Mouse (Mus musculus) ovary, postnatal 36 days (tissue): ENCODE results near the gene Gm21958.

Experiments used
- DNase-seq: peaks from one replicate; pipeline ENCODE4 v3.0.0; 2022; ENCODE audit warnings: low spot score, mixed read lengths

Gm21958 gene

DNA sequence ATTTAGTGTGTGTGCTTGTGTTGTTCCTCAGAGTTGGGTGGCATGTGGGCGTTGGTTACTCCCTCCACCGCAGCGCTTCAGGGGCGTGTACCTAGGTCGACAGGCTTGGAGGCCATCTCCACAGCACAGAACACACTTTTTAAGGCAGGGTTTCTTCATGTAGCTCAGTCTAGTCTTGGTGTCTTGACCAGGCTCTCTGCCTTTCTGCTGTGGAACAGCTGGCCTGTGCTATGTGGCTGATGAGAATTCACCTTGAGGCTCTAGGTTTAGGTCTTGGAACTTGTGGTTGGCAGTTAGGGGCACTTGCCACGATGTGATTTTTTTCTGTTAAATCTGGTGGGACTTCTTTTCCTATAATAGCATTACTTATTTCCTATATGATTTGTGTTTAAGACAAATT, at the start of gene Gm21958:
TSS of gene Gm21958 (minus strand) at position 101 of the 400 bp plus-strand sequence.
- no peak for DNase-seq

GRCm38 (mm10) chr3:54761258-54761657, 47.1 kb upstream of the Gm21958 start:
- no peak for DNase-seq

GRCm38 (mm10) chr3:54760321-54761115, 46.4 kb upstream of the Gm21958 start:
- no peak for DNase-seq

GRCm38 (mm10) chr3:54759211-54759610, 45.1 kb upstream of the Gm21958 start:
- DNase-seq = no peak

DNA sequence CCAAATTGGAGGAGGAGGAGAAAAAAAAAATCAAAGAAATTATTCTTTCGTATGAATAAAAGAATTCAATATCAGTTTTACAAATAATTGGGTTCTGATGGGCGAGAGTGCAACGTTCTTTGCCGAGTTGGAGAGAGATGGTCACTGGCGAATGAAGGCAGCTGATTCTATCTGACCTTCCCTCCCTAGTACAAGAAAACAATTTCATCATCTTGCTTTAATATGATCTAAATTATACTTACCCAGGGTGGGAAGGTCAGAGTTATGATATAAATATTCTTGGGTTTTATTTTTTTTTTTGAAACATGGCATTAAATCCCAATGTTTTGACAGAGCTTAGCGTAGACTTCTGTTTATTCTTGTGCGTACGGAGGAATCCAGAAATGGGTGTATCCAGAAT, 43.3 kb upstream of the Gm21958 start:
- no peak for DNase-seq

DNA sequence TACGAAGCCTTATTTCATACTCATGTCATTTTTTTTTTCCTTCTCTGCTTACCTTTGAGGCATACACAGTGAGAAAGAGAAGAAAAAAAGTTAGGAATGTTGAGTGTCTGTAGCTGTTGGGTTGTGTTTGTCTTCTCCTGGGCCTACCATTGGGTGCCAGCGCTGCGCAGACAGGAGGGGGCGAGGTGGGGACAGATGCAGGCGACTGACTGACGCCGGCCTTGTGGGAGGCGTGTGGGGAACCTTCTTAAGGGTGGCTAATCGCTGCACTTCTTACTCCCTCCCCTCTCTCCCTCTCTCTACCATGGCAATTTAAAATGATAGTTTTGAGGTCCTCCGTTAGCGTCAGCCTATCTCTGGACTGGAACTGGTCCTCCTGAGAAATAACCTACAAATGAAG, 41.9 kb upstream of the Gm21958 start:
- peak; percentile 56 for DNase-seq

DNA sequence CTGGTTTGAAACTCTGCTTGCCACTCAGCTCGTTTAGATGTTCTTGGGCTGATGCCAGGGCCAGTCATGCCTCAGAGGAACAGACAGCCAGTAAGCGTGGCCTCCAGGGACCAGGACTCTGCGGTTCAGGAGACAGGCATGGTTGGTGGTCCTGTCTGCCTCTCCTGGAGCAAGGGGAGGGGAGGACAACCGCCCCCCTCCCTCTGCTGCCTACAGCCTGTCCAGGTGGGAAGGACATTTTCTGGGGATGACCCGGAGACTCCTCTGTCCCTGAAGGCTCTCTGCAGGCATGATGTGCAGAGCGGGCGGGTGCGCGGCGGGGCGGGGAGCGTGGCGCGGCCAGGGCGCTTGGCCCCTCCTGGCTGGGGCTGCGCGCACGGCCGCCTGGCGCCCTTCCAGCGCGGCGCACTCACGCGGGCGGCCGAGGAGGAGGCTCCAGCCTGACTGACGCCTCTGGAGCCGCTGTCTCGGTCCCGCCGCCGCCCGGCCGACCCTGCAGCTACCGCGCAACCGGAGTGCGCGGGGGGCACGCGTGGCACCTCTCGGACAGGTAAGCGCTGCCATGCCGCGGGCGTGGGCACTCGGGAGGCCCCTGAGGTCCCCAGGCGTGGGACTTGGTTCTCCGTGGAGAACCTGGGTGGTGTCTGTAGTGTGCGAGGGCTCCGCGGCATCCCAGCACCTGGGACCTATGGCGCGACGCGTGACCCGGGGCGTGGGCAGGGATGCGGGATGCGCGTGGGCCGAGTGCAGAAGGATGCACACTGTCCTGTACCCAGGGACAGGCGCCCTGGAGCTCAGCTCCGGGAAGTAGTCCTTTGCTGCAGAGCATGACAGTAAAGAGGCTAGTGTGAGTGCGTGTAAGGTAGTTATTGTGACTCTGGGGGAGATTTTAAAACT, 41.2 kb upstream of the Gm21958 start, which contains the start of gene Smad9:
TSS of gene Smad9 (plus strand) at position 438 of the 897 bp plus-strand sequence.
- peak; percentile 76 for DNase-seq

DNA sequence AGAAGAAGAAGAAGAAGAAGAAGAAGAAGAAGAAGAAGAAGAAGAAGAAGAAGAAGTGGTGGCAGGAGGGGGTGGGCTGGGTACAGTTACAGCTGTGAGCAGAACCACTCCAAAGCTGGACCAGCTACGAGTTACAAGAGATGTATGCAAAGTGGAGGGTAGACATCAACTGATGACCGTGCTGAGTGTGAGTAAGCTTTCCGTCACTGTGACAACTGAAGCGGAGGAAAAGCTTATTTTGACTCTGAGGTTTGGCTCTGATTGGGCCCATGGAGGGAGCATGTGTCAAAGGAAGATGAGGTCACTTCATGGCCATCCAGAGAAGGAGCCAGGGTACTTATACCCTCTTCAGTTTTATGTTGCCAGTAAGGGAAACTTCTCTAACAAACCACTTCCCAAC, 39.3 kb upstream of the Gm21958 start:
- DNase-seq = no peak

DNA sequence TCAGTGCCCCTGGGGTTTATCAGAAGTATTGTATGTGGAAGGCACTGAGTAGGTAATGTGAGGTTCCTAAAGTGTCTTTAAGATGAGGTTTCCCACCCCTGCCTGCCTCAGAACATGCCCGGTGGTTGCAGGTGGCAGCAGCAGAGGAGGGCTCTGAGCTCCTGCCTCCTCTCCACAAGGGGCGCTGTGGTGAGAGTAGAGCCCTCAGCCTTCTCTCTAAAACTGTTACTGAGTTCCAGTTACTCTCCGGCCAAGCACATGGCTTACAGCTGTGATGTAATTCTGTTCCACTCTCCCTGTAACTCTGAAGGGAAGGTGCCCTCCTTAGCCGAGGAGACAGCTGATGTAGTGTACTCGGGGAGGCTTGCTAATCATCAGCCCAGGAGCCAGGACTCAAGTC, 31.6 kb upstream of the Gm21958 start:
- DNase-seq = peak; percentile 27

DNA sequence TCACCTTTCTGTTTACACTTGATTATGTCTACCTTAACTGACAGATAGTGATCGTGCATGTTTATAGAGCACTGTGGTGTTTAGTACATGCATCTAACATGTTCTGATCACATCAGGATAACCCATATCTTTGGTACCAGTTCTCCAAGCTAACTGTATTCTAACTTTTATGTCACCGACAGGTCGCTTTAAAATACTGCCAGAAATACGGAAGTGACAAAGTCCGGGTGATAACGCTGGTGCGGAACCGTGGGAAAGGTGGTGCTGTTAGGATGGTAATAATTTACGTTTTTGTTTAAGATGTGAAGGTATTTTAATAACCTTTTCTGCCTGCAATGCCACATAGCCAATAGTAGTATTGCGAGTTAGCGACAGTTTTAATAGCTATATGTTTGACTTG, 27.8 kb upstream of the Gm21958 start:
- DNase-seq = no peak

DNA sequence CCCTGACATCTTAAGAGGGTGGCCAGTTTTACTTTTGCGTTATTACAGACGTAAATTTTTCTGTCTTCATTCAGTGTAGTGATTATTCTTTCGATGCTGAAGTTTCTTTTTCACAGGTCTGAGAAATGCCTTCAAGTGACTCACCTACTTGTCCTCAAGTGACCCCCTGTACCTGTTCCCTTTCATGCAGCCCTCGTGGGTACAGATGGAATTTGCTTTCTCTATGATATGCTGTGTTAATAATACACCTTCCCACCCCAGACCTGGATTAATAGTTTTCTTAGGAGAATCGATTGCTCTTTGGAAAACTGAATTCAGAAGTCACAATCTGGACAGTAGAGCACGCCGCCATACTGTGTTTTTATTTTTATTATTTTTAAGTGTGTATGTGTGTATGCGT, 23.2 kb upstream of the Gm21958 start:
- DNase-seq = no peak

DNA sequence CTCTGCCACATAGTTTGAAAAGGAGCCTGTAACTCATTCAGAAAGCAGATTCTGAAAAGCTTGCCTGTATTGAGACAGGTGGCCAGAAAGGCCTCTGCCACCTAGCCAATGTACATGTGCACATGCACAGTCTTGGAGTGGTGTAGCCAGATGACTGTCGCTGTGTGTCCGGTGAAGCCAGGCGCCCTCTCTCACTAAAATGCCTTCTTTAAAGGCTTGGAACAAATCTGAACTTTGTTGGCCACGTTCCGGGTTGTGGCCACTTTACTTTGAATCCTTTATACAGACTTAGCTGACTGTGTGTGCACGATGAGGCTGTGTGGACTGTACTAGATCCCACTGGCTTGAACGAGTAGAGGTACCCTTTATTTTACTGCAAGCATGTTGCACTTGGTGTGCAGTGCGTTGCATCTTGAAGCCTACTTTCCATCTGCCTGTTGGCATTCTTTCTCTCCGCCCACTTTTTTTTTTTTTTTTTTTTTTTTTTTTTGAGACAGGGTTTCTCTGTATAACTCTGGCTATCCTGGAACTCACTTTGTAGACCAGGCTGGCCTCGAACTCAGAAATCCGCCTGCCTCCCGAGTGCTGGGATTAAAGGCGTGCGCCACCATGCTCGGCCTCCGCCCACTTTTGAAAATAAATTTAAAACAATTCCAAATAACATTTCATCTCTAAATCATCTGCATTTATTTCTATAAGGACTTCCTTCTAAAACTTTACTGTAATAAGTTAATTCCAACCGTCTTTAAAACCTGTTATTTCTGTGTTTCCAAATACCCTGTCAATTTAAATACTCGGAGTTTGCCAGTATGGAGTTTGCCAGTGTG, 22.2 kb upstream of the Gm21958 start:
- DNase-seq = peak; percentile 19

DNA sequence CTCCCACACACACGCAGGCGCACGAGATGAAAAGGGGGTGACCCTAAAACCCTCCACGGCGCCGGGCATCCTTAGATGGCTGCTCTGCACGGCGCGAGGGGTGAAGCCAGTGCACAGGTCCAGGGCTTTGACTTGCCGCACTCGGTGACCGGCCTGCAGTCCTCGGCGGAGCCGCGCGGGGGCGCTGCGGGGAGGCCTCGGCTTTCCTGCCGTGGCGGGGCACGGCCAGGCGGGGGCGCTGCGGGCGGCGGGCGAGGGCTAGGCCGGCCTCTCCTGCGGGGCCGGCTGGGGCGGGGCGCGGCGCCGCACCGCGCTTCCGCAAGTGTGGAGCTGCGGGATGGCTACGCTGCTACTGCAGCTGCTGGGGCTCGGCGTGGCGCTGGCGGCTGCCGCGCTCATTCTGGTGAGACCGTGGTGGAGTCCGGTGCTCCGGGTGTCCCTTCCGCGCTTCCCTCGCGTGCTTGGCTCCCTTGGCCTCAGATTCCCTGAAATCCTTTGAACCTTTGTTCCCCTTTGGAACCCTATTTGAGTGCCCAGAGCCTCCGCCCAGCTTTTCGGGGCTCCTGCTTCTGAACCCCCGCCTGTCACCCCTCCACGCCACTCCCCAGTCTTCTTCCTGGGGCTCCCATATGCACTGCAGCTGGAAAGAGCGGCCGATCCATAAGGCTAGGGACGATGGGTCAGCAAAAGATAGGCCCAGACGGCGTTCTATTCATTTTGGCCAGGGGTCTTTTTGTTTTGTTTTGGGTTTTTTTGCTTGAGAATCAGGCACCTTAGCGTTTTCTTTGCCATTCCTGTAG, 21.3 kb upstream of the Gm21958 start, which contains the start of the genes Exosc8 and Alg5:
TSS of gene Exosc8 (minus strand) at position 147 of the 800 bp plus-strand sequence.
TSS of gene Alg5 (plus strand) at position 293 of the 800 bp plus-strand sequence.
- DNase-seq = peak; percentile 93

DNA sequence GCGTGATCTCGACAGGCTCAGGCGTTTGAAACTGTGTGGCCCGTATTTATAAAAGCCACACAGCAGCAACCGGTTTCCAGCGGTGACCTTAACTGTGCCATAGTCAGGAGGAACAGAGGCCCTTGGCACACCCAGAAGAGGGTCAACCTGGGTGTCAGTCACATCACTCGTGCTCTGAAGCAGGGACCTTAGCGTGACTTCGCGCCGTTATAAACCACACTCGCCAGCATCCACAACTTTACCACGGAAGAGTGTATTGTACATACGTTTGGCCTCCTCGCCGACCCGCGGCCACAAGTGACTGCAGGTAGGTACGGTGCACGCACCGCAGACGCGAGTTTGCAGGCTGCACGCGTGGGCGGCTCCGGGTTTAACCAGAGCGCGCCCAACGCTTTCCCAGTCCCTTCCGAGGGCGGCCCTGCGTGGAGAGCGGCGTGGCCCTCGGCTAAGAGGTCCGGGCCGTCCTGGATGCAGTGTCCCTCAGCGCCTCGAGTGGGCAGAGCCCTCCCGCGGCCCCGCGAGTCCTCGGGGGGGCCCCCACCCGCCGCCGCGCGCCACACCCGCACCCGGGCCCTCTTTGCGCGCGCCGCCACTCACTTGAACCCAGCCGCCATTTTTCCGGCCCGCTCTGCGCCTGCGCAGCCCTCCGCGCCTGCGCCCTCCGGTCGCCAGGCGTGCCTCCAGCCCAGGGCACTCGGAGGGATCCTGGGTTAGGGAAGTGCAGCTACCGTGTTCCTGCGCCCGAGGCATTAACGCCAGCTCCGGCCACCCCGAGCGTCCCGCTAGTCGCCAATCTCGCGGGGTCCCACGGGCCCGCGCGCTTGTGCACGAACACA, 20.5 kb upstream of the Gm21958 start:
- DNase-seq = peak; percentile 91

GRCm38 (mm10) chr3:54732371-54732770, 18.2 kb upstream of the Gm21958 start:
- no peak for DNase-seq

DNA sequence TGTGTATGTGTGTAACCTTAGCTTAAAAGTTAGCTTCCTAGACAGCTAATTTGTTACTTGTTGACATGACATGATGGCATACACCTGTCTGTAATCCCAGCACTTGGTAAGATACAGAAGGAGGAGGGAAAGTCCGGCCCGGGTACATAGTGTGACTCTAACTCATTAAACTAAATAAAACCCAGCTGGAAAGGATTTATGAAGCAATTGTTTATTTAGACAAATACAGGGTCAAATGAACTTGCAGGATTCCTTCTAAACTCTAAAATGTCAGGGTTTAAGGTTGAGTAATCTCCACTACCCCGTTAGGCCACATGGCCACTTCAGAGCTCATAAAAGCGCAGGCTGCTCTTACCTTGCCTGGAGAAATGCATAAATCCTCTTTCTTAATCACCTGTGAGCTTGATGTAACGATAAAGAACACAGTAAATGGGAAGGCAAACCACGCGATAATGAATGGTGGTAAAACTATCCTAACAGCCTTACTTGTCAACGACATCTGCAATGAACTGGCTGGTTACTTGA, 17.5 kb upstream of the Gm21958 start:
- DNase-seq = no peak

DNA sequence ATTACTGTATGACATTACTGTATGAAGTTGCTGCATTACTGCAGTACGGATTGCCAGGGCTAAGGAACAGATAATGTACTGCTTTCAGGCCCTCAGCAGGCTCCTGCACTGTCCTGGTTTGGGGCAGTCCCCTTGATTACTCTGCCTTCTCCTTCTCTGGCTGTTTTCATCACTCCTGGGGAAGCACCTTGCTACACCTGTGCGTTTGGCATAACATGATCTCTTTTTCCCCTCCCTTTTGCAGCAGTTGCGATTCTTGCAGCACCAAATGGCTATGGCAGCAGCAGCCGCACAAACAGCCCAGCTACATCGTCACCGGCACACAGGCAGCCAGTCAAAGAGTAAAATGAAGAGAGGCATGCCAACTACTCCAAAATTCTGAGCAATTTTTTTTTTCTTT, 13.9 kb upstream of the Gm21958 start:
- no peak for DNase-seq

DNA sequence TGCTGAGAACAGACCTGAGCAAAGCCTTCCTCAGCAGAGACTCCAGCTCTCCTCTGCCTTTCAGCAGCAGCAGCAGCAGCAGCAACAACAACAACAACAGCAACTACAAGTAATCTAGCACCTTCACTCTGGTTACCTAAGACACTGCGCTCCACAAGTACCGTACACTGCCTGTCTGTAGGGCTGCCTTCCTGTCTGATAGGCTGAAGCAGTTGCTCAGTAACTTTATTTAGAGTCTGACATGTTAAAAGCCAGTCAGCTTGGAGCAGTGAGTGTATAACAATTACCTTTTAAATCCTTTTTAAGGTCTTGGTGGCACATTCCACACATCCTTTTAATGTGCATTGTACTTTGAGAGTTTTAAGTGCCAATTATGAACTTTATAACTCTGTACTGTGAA, 13.4 kb upstream of the Gm21958 start:
- DNase-seq = no peak

GRCm38 (mm10) chr3:54725344-54725743, 11.2 kb upstream of the Gm21958 start:
- no peak for DNase-seq
